Mouse (Mus musculus) cerebellum, adult 18-20 months (tissue): Measurements from ENCODE around the gene Camkv.

Experiments used
- DNase-seq, 2 experiments: peaks; one replicate each; pipeline ENCODE4 v3.0.0; 2021

The Camkv gene

GRCm38 (mm10) chr9:107923956-107924355, 11.5 kb upstream of the Camkv start:
- no peak for DNase-seq

- DNase-seq, result no peak
These were observed 10.2 kb upstream of the Camkv start for GRCm38 (mm10) chr9:107925251-107925650.

GRCm38 (mm10) chr9:107926920-107927420, 8.5 kb upstream of the Camkv start:
- DNase-seq, result no peak

- DNase-seq, result no peak
These were observed 7.7 kb upstream of the Camkv start for GRCm38 (mm10) chr9:107927749-107928148.

GRCm38 (mm10) chr9:107928169-107928568, 7.3 kb upstream of the Camkv start, which contains the start of gene Actl11:
Gene Actl11 (plus strand): TSS chr9:107928469.
- no peak for DNase-seq

- no peak for DNase-seq
These were observed 3.3 kb upstream of the Camkv start for GRCm38 (mm10) chr9:107932221-107932620.

GRCm38 (mm10) chr9:107934146-107934545, 1.3 kb upstream of the Camkv start:
- DNase-seq, result no peak

- DNase-seq, result peak; percentile 15 to 28
These were observed 328 bp downstream of the Camkv start for GRCm38 (mm10) chr9:107935790-107936214.

GRCm38 (mm10) chr9:107936215-107936822, 845 bp downstream of the Camkv start:
- no peak for DNase-seq

- no peak for DNase-seq
These were observed 1.4 kb downstream of the Camkv start for GRCm38 (mm10) chr9:107936831-107937230.

GRCm38 (mm10) chr9:107947241-107948194, 12.0 kb downstream of the Camkv start:
- peak; percentile 57 to 64 for DNase-seq

GRCm38 (mm10) chr9:107949184-107949921, 13.9 kb downstream of the Camkv start:
- DNase-seq, result no peak

GRCm38 (mm10) chr9:107949922-107950235, 14.4 kb downstream of the Camkv start, which contains the start of gene Traip:
Gene Traip (plus strand): TSS chr9:107950136.
- DNase-seq, result no peak

GRCm38 (mm10) chr9:107950460-107951355, 15.2 kb downstream of the Camkv start:
- DNase-seq, result peak; percentile 91 to 95

GRCm38 (mm10) chr9:107955613-107956289, 20.3 kb downstream of the Camkv start:
- DNase-seq, result no peak

- DNase-seq, result no peak
These were observed 21.7 kb downstream of the Camkv start for GRCm38 (mm10) chr9:107957141-107957540.

GRCm38 (mm10) chr9:107959896-107960295, 24.4 kb downstream of the Camkv start:
- DNase-seq, result no peak

GRCm38 (mm10) chr9:107960928-107961327, 25.5 kb downstream of the Camkv start:
- no peak for DNase-seq

GRCm38 (mm10) chr9:107961351-107961762, 25.9 kb downstream of the Camkv start:
- no peak for DNase-seq

- no peak for DNase-seq
These were observed 26.4 kb downstream of the Camkv start for GRCm38 (mm10) chr9:107961881-107962280.

GRCm38 (mm10) chr9:107962916-107963315, 27.4 kb downstream of the Camkv start:
- no peak for DNase-seq
